22 mouse cellular contexts compared by ENCODE assay signal in genomic region chr3:53240150-53240549, GRCm38 (mm10).
A peak's percentile ranks its signal among the peaks of the same experiment; 100 is the strongest.
DNase-seq lines count a peak whose midpoint lies in the region; ATAC-seq and TF ChIP-seq lines count a peak whose summit lies in the region.
"Had no signal": no experiment of that assay in that cellular context is flagged by ENCODE, and none has a peak within 500 bp of the region (broad histone marks: within the 10 kb centered on the region; RNA-seq: fewer than 3 reads in every experiment).

No protein-coding gene starts in this region.

- H3K36me3 ChIP-seq in intestine, postnatal 0 days (ENCODE audit: control insufficient read depth, insufficient read depth): no peaks in the 10 kb centered on the region
- no peaks in the 10 kb centered on the region for H3K36me3 ChIP-seq in intestine, embryonic 15.5 days
- H3K36me3 ChIP-seq: embryonic facial prominence, embryonic 15.5 days; hindbrain, embryonic 12.5 days; kidney, embryonic 15.5 days; lung, embryonic 15.5 days; neural tube, embryonic 15.5 days had no signal

- no peaks in the 10 kb centered on the region for H3K27me3 ChIP-seq in intestine, postnatal 0 days (replicated peaks; ENCODE audit: control insufficient read depth, insufficient read depth, low read length)
- H3K27me3 ChIP-seq in intestine, embryonic 15.5 days (replicated peaks): no peaks in the 10 kb centered on the region
- H3K27me3 ChIP-seq: hindbrain, embryonic 12.5 days; kidney, embryonic 15.5 days; lung, embryonic 15.5 days; neural tube, embryonic 15.5 days had no signal

- 0 out of 2 replicates have a peak, but pooled peaks have one; percentile 11 for TF ChIP-seq CTCF in intestine, postnatal 0 days (IDR thresholded peaks at IDR 0.05; ENCODE audit: low read depth)
- TF ChIP-seq CTCF in lung, adult 2 months (IDR thresholded peaks at IDR 0.05; ENCODE audit: insufficient read depth, low read length): peak; percentile 18; the same call in 1 of the 2 replicates

- TF ChIP-seq POLR2A in lung, adult 2 months (IDR thresholded peaks at IDR 0.05; ENCODE audit: borderline replicate concordance, extremely low read depth, low read depth, low read length): no peak

- H3K27ac ChIP-seq in intestine, postnatal 0 days (ENCODE audit: low read depth, low read length): no peak overlapping the region
- no peak overlapping the region for H3K27ac ChIP-seq in intestine, embryonic 15.5 days
- H3K27ac ChIP-seq: embryonic facial prominence, embryonic 15.5 days; hindbrain, embryonic 12.5 days; kidney, embryonic 15.5 days; lung, embryonic 15.5 days; midbrain, embryonic 10.5 days; neural tube, embryonic 15.5 days had no signal

- no peak overlapping the region for H3K9ac ChIP-seq in intestine, postnatal 0 days (ENCODE audit: low read depth, low read length)
- no peak overlapping the region for H3K9ac ChIP-seq in intestine, embryonic 15.5 days
- H3K9ac ChIP-seq: embryonic facial prominence, embryonic 15.5 days; hindbrain, embryonic 12.5 days; kidney, embryonic 15.5 days; lung, embryonic 15.5 days; neural tube, embryonic 15.5 days had no signal

- no peaks in the 10 kb centered on the region for H3K9me3 ChIP-seq in intestine, postnatal 0 days (ENCODE audit: control insufficient read depth)
- H3K9me3 ChIP-seq in intestine, embryonic 15.5 days: no peaks in the 10 kb centered on the region
- H3K9me3 ChIP-seq: embryonic facial prominence, embryonic 15.5 days; kidney, embryonic 15.5 days; lung, embryonic 15.5 days; neural tube, embryonic 15.5 days had no signal

- ATAC-seq in intestine, postnatal 0 days: no peak
- no peak for ATAC-seq in intestine, embryonic 15.5 days
- ATAC-seq: forebrain, embryonic 14.5 days; midbrain, embryonic 16.5 days had no signal

- no peak for DNase-seq in lung, adult 2 months
- no peak for DNase-seq in lung, postnatal 36 days
- peak; percentile 11 for DNase-seq in A20 (ENCODE audit: low read depth, low spot score)
- peak; percentile 45 for DNase-seq in R1 (ENCODE audit: low read depth, low spot score)
- DNase-seq in gastrocnemius, postnatal 25 days: no peak
- DNase-seq in spleen, adult 18-20 months: no peak
- DNase-seq: adrenal gland, postnatal 14 days; cerebellum, adult 8-10 months; gastrocnemius, postnatal 10 days; heart, adult 18-20 months; right cerebral cortex, adult 18-20 months; right cerebral cortex, postnatal 4 days had no signal

- no peaks in the 10 kb centered on the region for H3K4me1 ChIP-seq in intestine, postnatal 0 days (replicated peaks; ENCODE audit: control insufficient read depth, insufficient read depth, low read length)
- no peaks in the 10 kb centered on the region for H3K4me1 ChIP-seq in intestine, embryonic 15.5 days (replicated peaks)
- H3K4me1 ChIP-seq in lung, adult 2 months (ENCODE audit: control insufficient read depth, insufficient read depth, low read length): no peaks in the 10 kb centered on the region
- H3K4me1 ChIP-seq: embryonic facial prominence, embryonic 15.5 days; hindbrain, embryonic 12.5 days; kidney, embryonic 15.5 days; lung, embryonic 15.5 days; midbrain, embryonic 10.5 days had no signal

- WGBS in intestine, postnatal 0 days: 89% methylated on average over 3 of the region's 3 CpGs
- WGBS in intestine, embryonic 15.5 days: 85% methylated on average over 3 of the region's 3 CpGs
- 89% methylated on average over 3 of the region's 3 CpGs for WGBS in lung, adult 2 months

- H3K4me3 ChIP-seq in intestine, postnatal 0 days (ENCODE audit: low read depth, low read length): no peak overlapping the region
- no peak overlapping the region for H3K4me3 ChIP-seq in intestine, embryonic 15.5 days (replicated peaks)
- H3K4me3 ChIP-seq in lung, adult 2 months (replicated peaks; ENCODE audit: extremely low read depth, low read depth, low read length): no peak overlapping the region
- H3K4me3 ChIP-seq: embryonic facial prominence, embryonic 15.5 days; hindbrain, embryonic 12.5 days; kidney, embryonic 15.5 days; lung, embryonic 15.5 days; midbrain, embryonic 10.5 days; neural tube, embryonic 15.5 days had no signal

- no peak overlapping the region for H3K4me2 ChIP-seq in intestine, postnatal 0 days (replicated peaks; ENCODE audit: low read depth)
- H3K4me2 ChIP-seq in intestine, embryonic 15.5 days (replicated peaks): no peak overlapping the region
- H3K4me2 ChIP-seq: embryonic facial prominence, embryonic 15.5 days; hindbrain, embryonic 12.5 days; kidney, embryonic 15.5 days; lung, embryonic 15.5 days; neural tube, embryonic 15.5 days had no signal

Comparison
In these comparisons a context has a peak if more than half of its experiments do, and no peak if none do; other contexts are left out.
1. DNase-seq: peak in A20 (single experiment) and R1 (single experiment); none in lung, adult 2 months (single experiment), lung, postnatal 36 days (single experiment), gastrocnemius, postnatal 25 days (single experiment) and spleen, adult 18-20 months (0 of 2).